Comparison of ENCODE assay signal across 22 mouse cellular contexts in the genomic region with DNA sequence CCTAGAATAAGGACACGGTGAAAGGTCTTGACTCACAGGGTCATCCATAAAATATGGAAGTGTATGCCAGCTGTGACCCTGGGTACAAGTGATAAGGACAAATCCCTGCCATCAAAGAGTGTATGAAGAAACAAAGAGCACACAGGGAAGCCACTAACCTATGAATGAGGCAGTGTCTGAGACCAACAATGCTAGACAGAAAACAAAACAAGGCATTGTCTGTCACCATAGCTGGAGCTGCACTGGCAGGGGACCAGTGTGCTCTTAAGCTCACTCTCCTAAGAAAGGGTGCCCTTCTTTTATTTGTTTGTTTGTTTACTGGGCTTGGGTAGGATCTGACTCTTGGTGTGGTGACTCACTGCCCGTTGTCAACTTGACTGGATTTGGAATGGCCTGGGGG. TPM values are rescaled to one million over a fixed set of nuclear protein-coding genes. Genes with fewer than 3 reads are reported as not detected.
A peak's percentile ranks its signal among the peaks of the same experiment; 100 is the strongest.
DNase-seq lines count a peak whose midpoint lies in the region; ATAC-seq and TF ChIP-seq lines count a peak whose summit lies in the region.
"Had no signal": no experiment of that assay in that cellular context is flagged by ENCODE, and none has a peak within 500 bp of the region (broad histone marks: within the 10 kb centered on the region; RNA-seq: fewer than 3 reads in every experiment).

No protein-coding gene starts in this region.

- no peak for TF ChIP-seq RAD21 in CH12.LX (IDR thresholded peaks at IDR 0.05; ENCODE audit: low read depth, low read length)

- DNase-seq in CH12.LX (ENCODE audit: extremely low read depth) = no peak
- DNase-seq in Muller cell, postnatal 12 days (ENCODE audit: inconsistent ontology term) = peak; percentile 61
- DNase-seq in kidney, postnatal 14 days = no peak
- no peak for DNase-seq in forebrain, embryonic 11.5 days (ENCODE audit: low spot score)
- DNase-seq: B cell, adult 2 months; cerebellum, adult 18-20 months; cerebellum, adult 9-11 months; cerebellum, postnatal 36 days; forebrain, postnatal 0 days; gastrocnemius, postnatal 36 days; heart, adult 18-20 months; heart, postnatal 14 days had no signal

- no peak overlapping the region for H3K4me2 ChIP-seq in CH12.LX (ENCODE audit: insufficient read depth, low read depth, poor library complexity, severe bottlenecking)
- H3K4me2 ChIP-seq in forebrain, embryonic 11.5 days (ENCODE audit: low read depth, low read length, severe bottlenecking) = no peak overlapping the region
- H3K4me2 ChIP-seq: embryonic facial prominence, embryonic 13.5 days; forebrain, embryonic 13.5 days; hindbrain, embryonic 14.5 days had no signal

- no peak overlapping the region for H3K9ac ChIP-seq in CH12.LX (ENCODE audit: insufficient read depth, low read depth)
- no peak overlapping the region for H3K9ac ChIP-seq in forebrain, embryonic 11.5 days (ENCODE audit: low read length)
- H3K9ac ChIP-seq: embryonic facial prominence, embryonic 13.5 days; forebrain, embryonic 13.5 days; forebrain, postnatal 0 days; hindbrain, embryonic 14.5 days had no signal

- in situ Hi-C loops in CH12.LX (cut with MboI; ENCODE audit: low pct_ligation_motif_present, low pct_unique_long_range_greater_than_20kb, low sequenced_read_pairs) = no loop called here

- peak overlapping the region; percentile 29 for H3K4me3 ChIP-seq in megakaryocyte, embryonic 14.5 days (replicated peaks)
- H3K4me3 ChIP-seq in CH12.LX (replicated peaks in 1 of 3; ENCODE audit: low read depth in 2 of 3, low read length in 2 of 3, poor library complexity in 1 of 3) = no peak overlapping the region
- no peak overlapping the region for H3K4me3 ChIP-seq in brown adipose tissue, adult 24 weeks (ENCODE audit: insufficient read depth, low read depth, low read length)
- H3K4me3 ChIP-seq in forebrain, embryonic 11.5 days (ENCODE audit: low read depth, low read length) = no peak overlapping the region
- H3K4me3 ChIP-seq: embryonic facial prominence, embryonic 13.5 days; forebrain, embryonic 13.5 days; heart, embryonic 10.5 days had no signal

- no peak for TF ChIP-seq CTCF in CH12.LX (conservative IDR thresholded peaks at IDR 0.05 in 1 of 2, IDR thresholded peaks at IDR 0.05 in 1 of 2; ENCODE audit: low read depth in 2 of 2, low read length in 2 of 2)

- H3K4me1 ChIP-seq in megakaryocyte, embryonic 14.5 days = peaks cover 100% of the 10 kb centered on the region
- peaks cover 21 to 92% of the 10 kb centered on the region in 2 experiments for H3K4me1 ChIP-seq in CH12.LX (ENCODE audit: control insufficient read depth in 1 of 2, insufficient read depth in 2 of 2)
- peaks cover 26% of the 10 kb centered on the region for H3K4me1 ChIP-seq in brown adipose tissue, adult 24 weeks (ENCODE audit: control insufficient read depth, insufficient read depth, insufficient read length, low read length)
- H3K4me1 ChIP-seq in forebrain, embryonic 11.5 days (replicated peaks; ENCODE audit: control insufficient read depth, insufficient read depth, low read length) = no peaks in the 10 kb centered on the region

- 64% methylated on average over 2 of the region's 2 CpGs for WGBS in forebrain, embryonic 11.5 days

- ATAC-seq in megakaryocyte, adult 5-6 weeks (ENCODE audit: poor library complexity, severe bottlenecking) = no peak
- no peak for ATAC-seq in inflammation-experienced regulatory T-cells, adult 6 months
- ATAC-seq in forebrain, embryonic 11.5 days (replicated peaks; ENCODE audit: low FRiP score) = no peak
- ATAC-seq: CD4-positive, CD25-positive, alpha-beta regulatory T cell, adult 4 months; forebrain, embryonic 13.5 days; forebrain, postnatal 0 days; intestine, embryonic 16.5 days had no signal

- H3K9me3 ChIP-seq in megakaryocyte, embryonic 14.5 days = no peaks in the 10 kb centered on the region
- H3K9me3 ChIP-seq in CH12.LX (replicated peaks; ENCODE audit: low read length) = no peaks in the 10 kb centered on the region
- H3K9me3 ChIP-seq in forebrain, embryonic 11.5 days (ENCODE audit: control insufficient read depth, low read length) = no peaks in the 10 kb centered on the region
- H3K9me3 ChIP-seq: embryonic facial prominence, embryonic 13.5 days; forebrain, embryonic 13.5 days; heart, embryonic 10.5 days had no signal

- 0 out of 2 replicates have a peak overlapping the region, but pooled peaks have one; percentile 6 for H3K27ac ChIP-seq in CH12.LX (ENCODE audit: insufficient read depth, low read depth)
- H3K27ac ChIP-seq in brown adipose tissue, adult 24 weeks (replicated peaks; ENCODE audit: low read depth, low read length) = peak overlapping the region; percentile 31; the same call in 1 of the 2 replicates
- H3K27ac ChIP-seq in forebrain, embryonic 11.5 days (ENCODE audit: low read depth, low read length) = no peak overlapping the region
- H3K27ac ChIP-seq: embryonic facial prominence, embryonic 13.5 days; forebrain, embryonic 13.5 days; heart, embryonic 10.5 days; hindbrain, embryonic 14.5 days had no signal

- dilution Hi-C loops in CH12.LX (cut with MboI; ENCODE audit: extremely low pct_ligation_motif_present, extremely low pct_unique_long_range_greater_than_20kb, low sequenced_read_pairs) = no loop called here

- peaks cover 95% of the 10 kb centered on the region for H3K79me2 ChIP-seq in CH12.LX (replicated peaks; ENCODE audit: control insufficient read depth, extremely low read depth, insufficient read depth, poor library complexity, severe bottlenecking)

- TF ChIP-seq POLR2A in CH12.LX (IDR thresholded peaks at IDR 0.05; ENCODE audit: low read depth, low read length) = peak; percentile 16; the same call in 1 of the 2 replicates

- peaks cover 94% of the 10 kb centered on the region for H3K36me3 ChIP-seq in megakaryocyte, embryonic 14.5 days (replicated peaks; ENCODE audit: low read length)
- H3K36me3 ChIP-seq in CH12.LX (replicated peaks in 1 of 2; ENCODE audit: control insufficient read depth in 1 of 2, insufficient read depth in 1 of 2, low read length in 1 of 2) = peaks cover 40 to 91% of the 10 kb centered on the region in 2 experiments
- H3K36me3 ChIP-seq in forebrain, embryonic 11.5 days (ENCODE audit: control insufficient read depth, insufficient read depth, low read length) = no peaks in the 10 kb centered on the region
- H3K36me3 ChIP-seq: embryonic facial prominence, embryonic 13.5 days; heart, embryonic 10.5 days had no signal

- no peak for TF ChIP-seq EP300 in CH12.LX (IDR thresholded peaks at IDR 0.05; ENCODE audit: low read length)

- no peaks in the 10 kb centered on the region for H3K27me3 ChIP-seq in megakaryocyte, embryonic 14.5 days (replicated peaks)
- no peaks in the 10 kb centered on the region for H3K27me3 ChIP-seq in CH12.LX (replicated peaks)
- no peaks in the 10 kb centered on the region for H3K27me3 ChIP-seq in forebrain, embryonic 11.5 days (ENCODE audit: control insufficient read depth, insufficient read depth, low read length)
- H3K27me3 ChIP-seq: embryonic facial prominence, embryonic 13.5 days; forebrain, embryonic 13.5 days had no signal

TF ChIP-seq in CH12.LX, 34 proteins besides CTCF, POLR2A, EP300 and RAD21:
- TF ChIP-seq MAZ (IDR thresholded peaks at IDR 0.05; ENCODE audit: low read depth, low read length) (no peak), POLR2AphosphoS2 (IDR thresholded peaks at IDR 0.05; ENCODE audit: low read depth, low read length) (no peak), MAFK (IDR thresholded peaks at IDR 0.05; ENCODE audit: insufficient replicate concordance, low read length) (no peak), MXI1 (IDR thresholded peaks at IDR 0.05; ENCODE audit: low read depth, low read length) (no peak), PAX5 (IDR thresholded peaks at IDR 0.05; ENCODE audit: low read length) (no peak)

RNA-seq across cellular contexts. Expression of a gene that starts 23.0 kb away (rescaled TPM):
- polyA plus RNA-seq in megakaryocyte, embryonic 14.5 days (2012; ENCODE audit: insufficient read depth, low replicate concordance) = 3.1 and 10.6 TPM in 2 replicates
- total RNA-seq in megakaryocyte, adult 5-6 weeks (2015) = 358 and 368 TPM in 2 replicates
- total RNA-seq in megakaryocyte, adult 5-6 weeks (2017) = 289 and 337 TPM in 2 replicates
- total RNA-seq in CH12.LX (2012; rRNA removed) (122 and 153 TPM in 2 replicates), CH12.LX (2014; rRNA removed) (93.3 and 112 TPM in 2 replicates)
- polyA plus RNA-seq in CH12.LX (2012; ENCODE audit: insufficient read length, low read depth) = 95.3 and 102 TPM in 2 replicates
- 2.5 and 4.8 TPM in 2 replicates for polyA plus RNA-seq in brown adipose tissue, adult 24 weeks (2012; ENCODE audit: insufficient read depth, insufficient read length, missing spikeins)
- 100 to 1,000 TPM in 1 of 3 experiments, 10 to 100 TPM in 2; 91.0 to 119 (median 94.0) TPM for polyA plus RNA-seq in inflammation-experienced regulatory T-cells, adult 6 months (2017; shearing (Covaris generic))
- polyA plus RNA-seq in forebrain, embryonic 11.5 days (2014; fragmentation: Nextera tagmentation; extraction: Ambion mirVana) = 2.0 and 2.4 TPM in 2 replicates
